Mouse (Mus musculus): ENCODE measurements around the gene Atp8b5.

Gene Atp8b5

DNA sequence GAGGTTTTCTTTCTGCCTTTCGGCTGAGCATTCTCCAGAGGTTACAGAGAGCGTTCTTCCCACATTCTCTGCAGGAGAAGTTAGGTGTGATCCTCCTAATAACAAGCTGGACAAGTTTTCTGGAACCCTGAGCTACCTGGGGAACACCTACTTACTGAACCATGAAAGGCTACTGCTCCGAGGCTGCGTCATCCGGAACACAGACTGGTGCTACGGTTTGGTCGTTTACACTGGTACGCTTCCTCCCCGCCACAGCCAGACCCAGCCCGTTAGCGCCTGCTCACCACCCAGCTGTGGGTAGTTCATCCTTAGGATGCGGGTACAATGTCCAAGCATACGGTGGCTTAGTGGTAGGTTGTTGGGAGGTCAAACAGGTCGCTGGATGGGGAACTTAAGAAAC lies 55.4 kb downstream of the Atp8b5 start:
- DNase-seq (ENCODE audit: low spot score in 2 of 2), result no peak

DNA sequence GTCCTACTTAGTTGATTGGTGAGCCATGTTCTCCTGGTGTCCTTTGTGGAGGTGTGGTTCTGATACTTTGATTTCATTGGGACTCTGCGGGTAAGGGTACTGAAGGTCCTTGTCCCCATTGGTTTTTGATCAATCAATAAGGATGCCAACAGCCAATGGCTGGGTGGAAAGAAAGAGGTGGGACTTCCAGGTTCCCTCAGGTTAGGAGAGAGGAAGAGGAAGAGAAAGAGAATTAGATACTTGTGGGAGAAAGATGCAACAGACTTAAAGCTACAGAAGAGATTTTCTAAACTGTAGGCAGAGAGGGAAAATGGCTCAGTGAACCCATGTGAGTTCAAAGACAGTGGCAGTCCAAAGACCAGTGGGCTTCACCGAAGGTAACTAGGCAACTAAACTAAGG lies 60.2 kb downstream of the Atp8b5 start:
- DNase-seq (ENCODE audit: low spot score in 2 of 2), result no peak

DNA sequence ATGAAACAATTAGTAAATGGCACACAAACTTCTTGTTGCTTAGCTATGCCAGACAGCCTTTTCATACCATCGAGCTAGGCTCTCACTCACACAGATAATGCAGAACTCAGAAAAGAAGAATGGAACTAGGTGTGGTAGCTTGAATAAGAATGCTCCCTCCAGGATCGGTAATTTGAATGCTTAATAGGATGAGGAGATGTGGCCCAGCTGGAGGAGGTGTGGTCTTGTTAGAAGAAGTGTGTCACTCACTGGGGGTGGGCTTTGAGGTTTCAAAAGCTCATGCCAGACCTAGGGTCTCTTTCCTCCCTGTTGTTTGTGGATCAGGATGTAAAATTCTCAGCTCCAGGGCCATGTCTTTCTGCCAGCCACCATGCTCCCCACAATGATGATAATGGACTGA lies 67.8 kb downstream of the Atp8b5 start:
- no peak for DNase-seq (ENCODE audit: low spot score in 2 of 2)

DNA sequence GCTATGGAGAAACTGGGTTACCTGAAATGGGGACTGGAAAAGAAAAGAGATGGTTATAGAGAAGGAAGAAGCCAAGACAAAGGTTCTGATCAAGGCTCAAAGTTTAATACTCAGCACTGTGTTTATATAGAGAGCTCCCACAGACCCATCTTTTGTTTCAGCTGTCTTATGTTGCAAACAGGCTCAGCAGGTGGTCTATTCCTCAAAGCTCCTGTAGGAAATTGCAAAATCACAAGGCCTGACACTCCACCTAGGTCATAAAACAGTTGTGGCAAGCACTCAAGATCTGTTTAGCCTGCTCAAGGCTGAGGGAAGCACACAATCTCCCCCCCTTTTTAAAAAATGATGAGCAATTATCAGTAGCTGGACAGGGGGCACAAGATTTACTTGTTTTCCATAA lies 69.2 kb downstream of the Atp8b5 start:
- no peak for DNase-seq (ENCODE audit: low spot score in 2 of 2)

DNA sequence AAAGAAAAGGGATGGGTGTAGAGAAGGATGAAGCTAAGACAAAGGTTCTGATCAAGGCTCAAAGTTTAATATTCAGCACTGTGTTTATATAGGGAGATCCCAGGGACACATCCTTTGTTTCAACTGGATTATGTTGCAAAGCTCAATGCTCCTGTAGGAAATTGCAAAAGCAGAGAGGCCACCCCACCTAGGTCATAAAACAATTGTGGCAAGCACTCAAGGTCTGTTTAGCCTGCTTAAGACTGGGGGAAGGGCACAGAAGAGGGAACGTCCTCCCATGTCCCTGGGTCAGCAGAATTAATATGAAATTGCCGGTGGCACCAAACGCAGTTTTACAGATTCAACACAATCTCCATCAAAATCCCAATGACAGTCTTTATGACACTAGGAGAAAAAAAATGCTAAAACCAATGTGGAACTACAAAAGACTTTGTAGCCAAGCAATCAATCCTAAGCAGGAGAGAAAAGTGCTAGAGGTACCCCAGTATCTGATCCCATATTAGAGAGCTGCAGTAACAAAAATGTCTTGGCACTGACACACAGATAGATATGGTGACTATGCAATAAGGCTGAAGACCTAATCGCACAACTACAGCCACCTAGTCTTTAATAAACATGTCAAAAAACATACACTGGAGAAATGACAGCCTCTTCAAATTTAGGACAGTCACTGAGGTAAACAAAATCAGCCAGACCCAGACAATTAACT lies 73.3 kb downstream of the Atp8b5 start:
- DNase-seq (ENCODE audit: low spot score in 2 of 2), result no peak

DNA sequence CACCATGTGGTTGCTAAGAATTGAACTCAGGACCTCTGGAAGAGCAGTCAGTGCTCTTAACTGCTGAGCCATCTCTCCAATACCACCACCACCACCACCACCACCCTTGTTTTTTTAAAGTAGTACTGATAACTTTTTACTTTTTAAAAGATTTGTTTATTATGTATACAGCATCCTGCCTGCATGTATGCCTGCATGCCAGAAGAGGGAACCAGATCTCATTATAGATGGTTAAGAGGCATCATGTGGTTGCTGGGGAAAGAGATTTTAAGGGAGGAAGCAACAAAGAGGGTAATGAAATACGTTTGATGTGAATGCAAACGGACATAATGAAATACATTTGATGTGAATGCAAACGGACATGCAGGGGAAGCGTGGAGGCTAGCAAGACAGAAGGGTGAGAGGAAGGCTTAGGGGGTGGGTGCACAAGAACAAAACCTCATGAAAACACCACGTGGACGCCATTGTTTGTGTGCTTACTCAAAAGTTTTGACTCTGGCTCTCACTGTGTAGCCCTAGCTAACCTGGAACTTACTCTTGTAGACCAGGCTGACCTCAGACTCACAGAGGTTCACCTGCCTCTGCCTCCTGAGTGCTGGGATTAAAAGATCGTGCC lies 74.4 kb downstream of the Atp8b5 start:
- DNase-seq (ENCODE audit: low spot score in 2 of 2), result no peak

DNA sequence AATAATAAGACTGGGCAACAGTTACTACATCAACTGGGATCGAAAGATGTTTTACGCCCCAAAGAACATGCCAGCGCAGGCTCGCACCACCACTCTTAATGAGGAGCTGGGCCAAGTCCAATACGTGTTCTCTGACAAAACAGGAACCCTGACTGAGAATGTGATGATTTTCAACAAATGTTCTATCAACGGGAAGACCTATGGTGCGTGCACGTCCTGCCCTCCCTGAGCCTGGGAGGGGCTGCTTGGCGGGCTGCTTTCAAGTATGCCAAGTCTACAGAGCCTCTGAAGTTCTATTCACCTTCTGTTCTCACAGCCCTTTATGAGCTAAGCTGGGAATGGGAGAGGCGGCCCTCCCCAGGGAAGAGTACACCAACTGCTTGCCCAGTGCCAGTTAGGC lies 75.5 kb downstream of the Atp8b5 start:
- DNase-seq (ENCODE audit: low spot score in 2 of 2), result no peak

DNA sequence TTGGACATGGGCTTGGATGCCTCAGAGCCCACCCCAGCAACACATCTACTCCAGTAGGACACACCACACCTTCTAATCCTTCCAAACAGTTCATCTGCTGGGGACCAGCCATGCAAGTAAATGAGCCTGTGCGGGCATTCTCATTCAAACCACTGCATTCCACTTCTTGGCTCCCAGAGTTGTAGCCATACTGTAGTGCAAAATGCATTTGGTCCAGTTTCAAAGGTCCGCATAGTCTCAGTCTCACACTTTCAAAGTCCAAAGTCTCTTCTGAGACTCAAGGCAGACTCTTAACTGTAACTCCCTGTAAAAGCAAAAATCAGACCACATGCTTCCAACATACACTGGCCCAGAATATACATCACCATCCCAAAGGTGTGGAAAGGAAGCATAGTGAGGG lies 78.0 kb downstream of the Atp8b5 start:
- DNase-seq (ENCODE audit: low spot score in 2 of 2), result no peak

DNA sequence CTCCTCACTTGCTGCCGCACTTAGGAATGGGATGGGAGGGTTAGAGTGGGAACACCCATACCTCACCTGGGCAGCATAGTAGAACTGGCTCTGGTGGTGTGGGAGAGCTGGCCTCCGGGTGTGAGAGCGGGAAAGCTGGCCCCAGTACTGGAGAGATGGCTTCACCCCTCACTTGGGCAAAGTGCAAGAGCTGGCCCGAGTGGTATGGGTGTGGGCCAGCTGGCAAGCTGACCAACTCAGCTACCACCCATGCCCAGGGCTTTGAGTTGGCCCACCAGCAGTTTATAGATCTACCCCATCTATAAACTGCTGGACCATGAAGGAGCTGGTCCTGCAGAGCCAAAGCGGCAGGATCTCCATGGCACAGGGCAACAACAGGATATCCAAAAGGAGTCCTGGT lies 82.2 kb downstream of the Atp8b5 start:
- no peak for DNase-seq (ENCODE audit: low spot score in 2 of 2)

DNA sequence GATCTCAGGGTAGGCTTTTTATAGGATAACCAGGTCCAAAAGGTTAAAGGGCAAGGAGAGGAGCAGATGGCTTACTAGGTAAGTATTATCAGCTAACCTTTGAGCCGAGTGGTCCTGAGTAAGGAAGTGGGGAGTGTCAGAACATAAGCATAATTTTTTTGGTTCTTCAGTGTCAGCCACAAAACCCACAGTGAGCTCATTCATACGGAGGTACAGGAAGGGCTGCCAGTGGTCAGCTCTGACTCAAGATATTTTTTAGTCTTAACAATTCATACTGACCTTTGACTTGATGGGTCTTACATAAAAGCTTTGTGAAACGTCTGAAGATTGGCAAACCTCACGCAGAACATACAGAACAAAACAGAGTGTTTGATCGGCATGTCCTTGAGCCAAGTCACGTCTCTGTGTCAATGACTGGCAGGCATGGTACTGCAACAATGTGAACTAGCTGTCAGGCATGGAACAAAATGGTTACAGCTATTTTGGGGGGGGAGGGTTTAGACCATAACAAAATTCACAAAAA lies 83.1 kb downstream of the Atp8b5 start:
- DNase-seq (ENCODE audit: low spot score in 2 of 2), result no peak

DNA sequence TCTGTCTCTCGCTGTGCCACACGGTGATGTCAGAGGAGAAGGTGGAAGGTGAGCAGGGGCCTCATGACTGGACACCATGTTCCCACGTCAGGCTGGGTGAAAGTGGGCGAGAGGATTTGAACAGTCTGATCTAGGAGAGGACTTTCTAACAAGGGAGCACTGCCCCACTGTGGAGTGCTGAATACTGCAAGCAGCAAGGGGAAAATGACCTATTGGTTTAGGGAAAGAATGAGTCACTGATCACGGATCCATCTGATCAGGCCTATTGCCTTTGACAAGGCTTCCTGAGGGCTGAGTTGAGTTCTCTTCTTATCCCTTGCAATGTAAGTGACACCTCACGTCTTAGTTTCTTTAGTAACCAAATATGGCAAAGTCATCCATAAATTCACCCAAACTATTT lies 86.7 kb downstream of the Atp8b5 start:
- DNase-seq (ENCODE audit: low spot score in 2 of 2), result no peak

DNA sequence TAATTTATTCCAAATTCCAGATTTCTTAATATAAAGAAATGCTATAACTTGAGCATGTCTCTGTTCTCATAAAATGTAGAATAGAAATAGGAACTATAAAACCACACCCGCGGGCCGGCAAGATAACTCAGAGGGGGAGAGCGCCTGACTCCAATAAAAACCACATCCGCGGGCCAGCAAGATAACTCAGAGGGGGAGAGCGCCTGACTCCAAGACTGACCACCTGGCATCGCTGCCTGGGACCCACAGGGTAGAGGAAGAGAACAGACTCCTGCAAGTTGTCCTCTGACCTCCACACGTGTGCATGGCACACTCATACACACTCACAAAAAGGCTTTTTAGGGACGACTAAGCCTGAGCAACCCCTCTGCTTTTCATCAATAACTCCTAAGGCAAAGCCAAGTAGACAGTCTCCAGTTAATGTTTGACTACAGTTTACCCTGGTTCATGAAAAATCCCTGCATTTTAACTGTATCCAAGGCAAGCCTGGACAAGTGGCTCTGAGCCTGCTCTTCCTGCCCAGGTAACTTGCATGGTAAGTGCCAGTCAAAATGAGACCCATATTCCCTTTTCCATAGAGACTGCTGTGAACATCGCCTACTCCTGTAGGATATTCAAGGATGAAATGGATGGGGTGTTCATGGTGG lies 98.1 kb downstream of the Atp8b5 start:
- DNase-seq (ENCODE audit: low spot score in 2 of 2), result no peak

DNA sequence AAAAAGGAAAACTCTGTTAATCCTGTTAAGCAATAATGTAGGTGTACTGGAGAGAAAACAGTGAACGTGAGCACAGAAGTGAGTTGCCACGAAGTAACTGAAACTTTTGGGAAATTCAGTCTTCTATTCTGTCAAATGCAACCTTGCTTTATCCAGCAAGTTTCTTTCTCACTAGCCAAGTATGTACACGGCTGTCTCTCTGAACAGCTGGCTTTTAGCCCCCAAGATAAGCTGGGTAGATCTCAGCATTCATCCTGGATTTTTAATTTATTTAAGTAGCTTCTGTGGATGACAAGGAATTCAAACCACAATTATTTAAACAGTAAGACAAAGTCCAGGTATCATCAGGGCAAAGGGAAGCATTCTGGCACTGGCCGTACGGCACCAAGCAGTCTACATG lies 100.3 kb downstream of the Atp8b5 start:
- no peak for DNase-seq (ENCODE audit: low spot score in 2 of 2)

DNA sequence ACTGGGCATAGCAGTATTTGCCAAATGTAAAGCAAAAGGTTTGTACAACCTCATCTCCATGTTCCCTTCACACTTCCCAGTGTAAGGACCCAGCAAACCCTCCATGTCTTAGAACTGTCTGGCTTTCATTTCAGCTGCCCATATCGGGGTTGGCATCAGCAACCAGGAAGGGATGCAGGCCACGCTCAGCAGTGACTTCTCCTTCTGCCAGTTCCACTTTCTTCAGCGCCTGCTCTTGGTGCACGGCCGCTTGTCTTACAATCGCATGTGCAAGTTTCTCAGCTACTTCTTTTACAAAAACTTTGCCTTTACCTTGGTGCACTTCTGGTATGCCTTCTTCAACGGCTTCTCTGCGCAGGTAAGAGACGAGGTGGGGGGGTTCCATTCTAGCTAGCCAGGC lies 100.8 kb downstream of the Atp8b5 start:
- DNase-seq (ENCODE audit: low spot score in 2 of 2), result no peak

DNA sequence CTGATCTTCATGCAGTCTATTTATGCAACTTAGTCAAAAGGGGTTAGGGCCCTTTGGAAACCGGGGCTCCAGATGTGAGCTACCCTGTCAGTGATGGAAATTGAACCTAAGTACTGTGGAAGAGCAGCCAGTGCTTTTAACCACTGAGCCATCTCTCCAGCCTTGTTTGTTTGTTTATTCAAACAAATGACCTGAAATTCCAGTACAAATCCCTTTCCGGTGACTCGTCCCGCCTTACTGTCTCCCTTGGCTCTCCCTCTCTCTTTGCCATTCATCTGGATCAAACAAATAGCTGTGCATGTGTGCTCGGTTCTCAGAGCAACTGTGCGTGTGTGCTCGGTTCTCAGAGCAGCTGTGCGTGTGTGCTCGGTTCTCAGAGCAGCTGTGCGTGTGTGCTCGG lies 104.4 kb downstream of the Atp8b5 start:
- no peak for DNase-seq (ENCODE audit: low spot score in 2 of 2)

DNA sequence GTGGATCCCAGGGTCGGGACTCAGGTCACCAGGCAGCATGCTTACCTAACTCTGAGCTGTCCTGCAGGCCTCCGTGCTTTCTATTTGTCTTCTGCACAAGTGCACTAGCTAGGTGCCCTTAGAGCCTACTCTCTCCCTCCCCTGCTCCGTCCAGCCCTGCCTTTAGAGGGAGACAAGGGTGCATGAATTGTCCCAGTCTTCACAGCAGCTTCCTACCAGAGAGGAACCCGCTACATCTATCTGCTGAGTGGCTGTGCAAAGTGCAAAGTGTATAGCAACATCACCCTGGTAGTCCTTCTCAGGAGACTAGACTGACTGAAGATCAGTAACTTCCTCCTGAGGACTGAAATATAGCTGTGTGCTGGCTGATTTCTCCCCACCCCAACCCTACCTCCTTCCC lies 105.2 kb downstream of the Atp8b5 start:
- DNase-seq (ENCODE audit: low spot score in 2 of 2), result no peak

DNA sequence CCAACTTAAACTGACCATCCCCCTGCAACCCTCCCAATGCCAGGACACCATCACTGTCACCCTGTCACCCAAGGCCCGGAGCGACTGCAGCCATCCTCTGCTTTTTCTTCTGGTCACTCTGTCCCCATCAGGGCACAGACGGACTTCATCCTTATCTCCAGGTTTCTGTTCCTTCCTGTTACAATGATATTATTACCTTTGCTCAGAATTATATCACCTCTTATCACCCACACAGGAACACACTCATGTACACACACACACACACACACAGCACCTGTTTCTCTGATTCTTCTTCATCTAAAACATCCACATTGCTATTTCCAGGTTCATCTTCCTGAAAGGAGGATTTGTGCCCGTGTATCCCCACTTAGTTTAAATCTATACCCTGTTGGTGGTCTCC lies 107.3 kb downstream of the Atp8b5 start:
- no peak for DNase-seq (ENCODE audit: low spot score in 2 of 2)

DNA sequence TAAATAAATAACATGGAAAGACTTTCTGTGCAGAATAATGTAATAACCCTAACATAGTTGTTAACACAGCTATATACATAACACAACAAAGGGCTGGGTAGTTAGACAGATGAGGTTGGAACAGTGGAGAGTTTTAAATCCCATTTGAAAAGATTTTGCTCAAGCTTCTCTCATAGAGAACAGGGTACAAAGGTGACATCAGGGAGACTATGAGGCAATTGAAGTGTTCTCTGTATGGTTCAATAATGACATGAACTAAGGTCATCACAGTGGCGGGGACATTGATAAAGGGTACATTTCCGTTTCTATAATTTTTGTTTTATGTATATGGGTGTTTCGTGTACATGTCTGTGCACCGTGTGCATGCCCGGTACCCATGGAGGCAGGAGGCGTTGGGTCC lies 112.6 kb downstream of the Atp8b5 start:
- DNase-seq (ENCODE audit: low spot score in 2 of 2), result no peak

DNA sequence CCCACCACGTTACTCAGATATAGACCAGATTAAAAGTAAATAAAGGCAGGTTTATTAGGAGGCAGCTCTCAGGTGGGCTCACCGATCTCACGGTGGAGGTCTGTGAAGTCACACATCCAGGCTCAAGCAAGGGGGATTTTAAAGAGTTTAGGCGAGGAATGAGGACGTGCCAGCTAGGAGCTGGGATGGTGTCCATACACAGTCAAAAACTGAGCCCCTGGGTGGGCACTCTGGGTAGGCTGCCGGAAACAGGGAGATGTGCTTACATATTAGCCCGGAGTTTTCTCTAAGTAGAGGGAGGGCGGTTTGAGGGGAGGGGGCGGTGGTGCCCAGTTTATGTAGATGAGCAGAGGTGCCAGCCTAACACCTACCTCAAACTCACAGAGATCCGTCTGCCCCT lies 114.0 kb downstream of the Atp8b5 start:
- DNase-seq (ENCODE audit: low spot score in 2 of 2), result no peak

DNA sequence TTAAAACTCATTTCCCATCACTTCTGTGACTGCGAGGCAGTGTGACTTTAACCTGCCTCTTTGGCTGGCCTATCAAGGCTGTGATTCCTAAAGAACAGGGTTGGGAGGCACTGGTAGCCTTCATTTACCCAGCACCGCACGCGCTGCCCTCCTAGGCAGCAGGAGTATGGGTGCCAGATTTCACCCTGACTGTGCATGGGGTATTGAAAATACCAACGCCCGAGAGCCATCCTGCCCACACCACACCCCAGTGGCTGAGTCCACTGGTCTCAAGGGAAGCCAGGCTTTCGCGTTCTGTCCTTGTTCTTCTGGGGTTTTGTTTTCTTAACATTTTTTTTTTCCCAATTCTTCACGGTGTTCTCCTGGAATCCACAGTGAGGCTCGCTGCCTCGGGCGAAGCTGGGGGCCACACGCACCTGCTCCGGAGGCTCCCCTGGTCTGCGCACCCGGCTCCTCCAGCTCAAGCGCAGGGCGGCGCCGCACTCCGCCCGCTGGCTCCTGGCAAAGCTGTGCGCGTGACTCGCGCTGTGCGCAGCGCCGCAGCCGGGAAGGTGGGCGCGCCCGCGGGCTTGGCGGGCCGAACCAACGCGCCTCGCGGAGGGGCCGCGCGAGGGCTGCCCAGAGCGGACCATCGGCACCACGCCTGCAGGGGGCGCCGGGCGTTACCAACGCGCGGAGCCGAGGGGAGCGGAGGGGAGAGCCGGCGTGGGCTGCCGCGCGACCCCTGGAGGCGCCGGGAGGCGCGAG lies 114.6 kb downstream of the Atp8b5 start, which contains the start of gene Rusc2:
TSS of gene Rusc2 (plus strand) at position 572 of the 747 bp plus-strand sequence.
- peak; percentile 89 to 91 for DNase-seq (ENCODE audit: low spot score in 2 of 2)

DNA sequence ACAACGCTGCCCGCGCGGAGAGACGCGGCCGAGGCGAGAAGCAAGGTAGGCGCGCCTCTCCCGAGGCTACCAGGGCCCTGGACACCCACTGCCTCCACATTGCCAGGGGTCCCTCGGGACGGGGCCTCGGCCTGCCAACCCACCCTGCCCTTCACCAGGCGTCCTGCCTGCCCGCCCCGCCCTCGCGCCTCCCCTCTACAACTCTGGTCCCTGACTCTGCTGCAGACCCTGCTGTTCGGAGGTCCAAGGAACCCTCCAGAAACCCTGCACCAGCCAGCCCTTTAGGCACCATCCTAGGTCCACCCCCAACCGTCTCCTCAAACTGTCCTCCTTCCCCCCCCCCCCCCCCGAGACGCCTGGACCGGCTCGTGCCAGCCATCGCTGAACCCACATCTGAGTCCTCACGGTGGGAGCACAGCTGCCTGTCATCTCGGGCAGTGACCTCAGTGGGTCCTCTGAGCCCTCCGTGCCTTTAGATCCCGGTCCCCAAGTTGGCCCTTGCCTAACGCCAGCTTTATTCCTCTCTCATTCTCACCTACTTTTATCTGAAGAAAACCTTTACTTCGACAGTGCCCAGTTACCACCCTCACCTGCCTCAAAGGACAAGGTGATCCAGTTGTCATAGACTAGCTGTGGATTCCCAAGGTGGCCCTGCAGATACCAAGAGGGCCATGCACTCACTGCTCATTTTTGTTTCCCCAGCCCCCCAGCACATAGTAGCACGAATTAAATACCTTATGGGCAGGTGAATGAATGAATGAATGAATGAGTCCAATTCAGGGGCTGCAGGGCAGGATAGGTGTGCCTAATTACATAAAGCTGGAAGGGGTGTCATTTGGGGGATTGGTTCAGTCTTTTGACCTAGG lies 115.4 kb downstream of the Atp8b5 start:
- DNase-seq (ENCODE audit: low spot score in 2 of 2), result no peak
